Mouse (Mus musculus): ENCODE data around the gene Ndn.

GRCm38 (mm10) chr7:62348804-62349190 is 2.4 kb downstream of the Ndn start:
- TF ChIP-seq E2F4 (IDR thresholded peaks at IDR 0.05; ENCODE audit: insufficient read depth) (no peak), MYOD1 (IDR thresholded peaks at IDR 0.05; ENCODE audit: control insufficient read depth in 1 of 3, insufficient read length in 2 of 3, low read depth in 2 of 3) (no peak), MAX (IDR thresholded peaks at IDR 0.05; ENCODE audit: low read depth) (no peak)
